ENCODE assay signal across 18 mouse cellular contexts in the genomic region with DNA sequence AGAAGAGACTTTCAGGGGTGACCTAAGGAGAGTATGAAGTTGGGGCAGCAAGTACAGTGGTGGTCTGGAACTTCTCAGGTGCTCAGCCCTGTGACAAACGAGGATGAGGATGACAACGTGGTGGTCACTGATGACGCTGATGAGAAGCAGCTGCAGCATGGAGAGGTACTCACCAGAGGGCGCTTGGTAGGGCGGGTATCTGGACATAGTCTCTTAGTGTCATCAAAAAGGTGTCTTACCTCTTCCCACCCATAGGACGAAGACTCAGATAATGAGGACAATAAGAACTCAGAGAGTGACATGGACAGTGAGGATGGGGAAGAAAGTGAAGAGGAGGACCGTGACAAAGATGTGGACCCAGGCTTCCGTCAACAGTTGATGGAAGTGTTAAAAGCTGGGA. TPM values are rescaled to one million over a fixed set of nuclear protein-coding genes. Genes with fewer than 3 reads are reported as not detected.
A peak's percentile ranks its signal among the peaks of the same experiment; 100 is the strongest.
DNase-seq lines count a peak whose midpoint lies in the region; ATAC-seq and TF ChIP-seq lines count a peak whose summit lies in the region.
"Had no signal": no experiment of that assay in that cellular context is flagged by ENCODE, and none has a peak within 500 bp of the region (broad histone marks: within the 10 kb centered on the region; RNA-seq: fewer than 3 reads in every experiment).

No protein-coding gene starts in this region.

- intact Hi-C loops in gastrocnemius, adult 2 months (cut with DNase I) = no loop called here

- TF ChIP-seq EP300 in liver, embryonic 14.5 days (IDR thresholded peaks at IDR 0.05; ENCODE audit: low read depth) = no peak
- TF ChIP-seq EP300 in ES-Bruce4 (IDR thresholded peaks at IDR 0.05; ENCODE audit: insufficient read depth, low read depth, low read length) = no peak

- no peaks in the 10 kb centered on the region for H3K9me3 ChIP-seq in liver, embryonic 14.5 days (ENCODE audit: control insufficient read depth, low read length)
- no peaks in the 10 kb centered on the region for H3K9me3 ChIP-seq in liver, embryonic 12.5 days (replicated peaks)
- no peaks in the 10 kb centered on the region for H3K9me3 ChIP-seq in ES-Bruce4 (replicated peaks; ENCODE audit: control insufficient read depth, insufficient read depth, low read length, poor library complexity, severe bottlenecking)
- H3K9me3 ChIP-seq: embryonic facial prominence, embryonic 13.5 days; forebrain, embryonic 10.5 days; heart, embryonic 10.5 days; neural tube, embryonic 13.5 days; stomach, embryonic 15.5 days had no signal

- no peak overlapping the region for H3K4me2 ChIP-seq in liver, embryonic 14.5 days (ENCODE audit: low read depth)
- H3K4me2 ChIP-seq in liver, embryonic 12.5 days = no peak overlapping the region
- H3K4me2 ChIP-seq: embryonic facial prominence, embryonic 13.5 days; neural tube, embryonic 13.5 days; stomach, embryonic 15.5 days had no signal

- H3K27ac ChIP-seq in gastrocnemius, adult 2 months = no peak overlapping the region
- H3K27ac ChIP-seq in liver, embryonic 14.5 days = no peak overlapping the region
- H3K27ac ChIP-seq in liver, embryonic 12.5 days = no peak overlapping the region
- no peak overlapping the region for H3K27ac ChIP-seq in ES-Bruce4 (ENCODE audit: insufficient read depth, low read length)
- H3K27ac ChIP-seq: embryonic facial prominence, embryonic 13.5 days; forebrain, embryonic 10.5 days; heart, embryonic 10.5 days; neural tube, embryonic 13.5 days; stomach, embryonic 15.5 days had no signal

- peaks cover 0 to 2% of the 10 kb centered on the region in 2 experiments; a peak in 3 of 4 replicates for H3K4me1 ChIP-seq in liver, embryonic 14.5 days (replicated peaks; ENCODE audit: control insufficient read depth in 2 of 2, insufficient read depth in 2 of 2, low read length in 1 of 2)
- H3K4me1 ChIP-seq in liver, embryonic 12.5 days = peaks cover 26% of the 10 kb centered on the region
- no peaks in the 10 kb centered on the region for H3K4me1 ChIP-seq in ES-Bruce4 (ENCODE audit: control insufficient read depth, insufficient read depth, low read length)

- H3K4me3 ChIP-seq in gastrocnemius, adult 2 months = no peak overlapping the region
- H3K4me3 ChIP-seq in liver, embryonic 14.5 days (ENCODE audit: insufficient read depth in 1 of 2, low read depth in 2 of 2, low read length in 2 of 2) = no peak overlapping the region
- H3K4me3 ChIP-seq in liver, embryonic 12.5 days = no peak overlapping the region
- H3K4me3 ChIP-seq in ES-Bruce4 (ENCODE audit: low read depth, low read length) = no peak overlapping the region
- H3K4me3 ChIP-seq: embryonic facial prominence, embryonic 13.5 days; forebrain, embryonic 10.5 days; heart, embryonic 10.5 days; neural tube, embryonic 13.5 days; stomach, embryonic 15.5 days had no signal

- TF ChIP-seq CTCF in gastrocnemius, adult 2 months (IDR thresholded peaks at IDR 0.05) = peak; percentile 40
- peak; percentile 36 for TF ChIP-seq CTCF in liver, embryonic 14.5 days (IDR thresholded peaks at IDR 0.05; ENCODE audit: low read depth)
- TF ChIP-seq CTCF in ES-Bruce4 (IDR thresholded peaks at IDR 0.05; ENCODE audit: low read depth, low read length) = peak; percentile 10

- peaks cover 90% of the 10 kb centered on the region for H3K36me3 ChIP-seq in liver, embryonic 14.5 days (replicated peaks; ENCODE audit: control insufficient read depth, insufficient read depth, low read depth)
- peaks cover 100% of the 10 kb centered on the region for H3K36me3 ChIP-seq in liver, embryonic 12.5 days
- peaks cover 95% of the 10 kb centered on the region for H3K36me3 ChIP-seq in ES-Bruce4 (ENCODE audit: control insufficient read depth, insufficient read depth, low read length, poor library complexity, severe bottlenecking)

- H3K9ac ChIP-seq in liver, embryonic 14.5 days (replicated peaks) = no peak overlapping the region
- H3K9ac ChIP-seq in liver, embryonic 12.5 days = no peak overlapping the region
- no peak overlapping the region for H3K9ac ChIP-seq in ES-Bruce4 (ENCODE audit: low read depth, poor library complexity, severe bottlenecking)
- H3K9ac ChIP-seq: embryonic facial prominence, embryonic 13.5 days; neural tube, embryonic 13.5 days; stomach, embryonic 15.5 days had no signal

- H3K27me3 ChIP-seq in liver, embryonic 14.5 days (ENCODE audit: control insufficient read depth, insufficient read depth, low read length) = no peaks in the 10 kb centered on the region
- H3K27me3 ChIP-seq in liver, embryonic 12.5 days (replicated peaks) = no peaks in the 10 kb centered on the region
- no peaks in the 10 kb centered on the region for H3K27me3 ChIP-seq in ES-Bruce4 (ENCODE audit: control insufficient read depth, insufficient read depth, low read length, poor library complexity, severe bottlenecking)
- H3K27me3 ChIP-seq: embryonic facial prominence, embryonic 13.5 days; neural tube, embryonic 13.5 days; stomach, embryonic 15.5 days had no signal

- no peak for TF ChIP-seq POLR2A in ES-Bruce4 (IDR thresholded peaks at IDR 0.05; ENCODE audit: insufficient read depth, low read length)

- WGBS in liver, embryonic 14.5 days (ENCODE audit: insufficient replicate concordance) = 64% methylated on average over 8 of the region's 8 CpGs
- 69% methylated on average over 8 of the region's 8 CpGs for WGBS in liver, embryonic 12.5 days (ENCODE audit: insufficient replicate concordance)

- DNase-seq in gastrocnemius, adult 2 months = no peak
- no peak for DNase-seq in gastrocnemius, postnatal 4 days (ENCODE audit: low spot score in 2 of 2)
- no peak for DNase-seq in liver, embryonic 14.5 days (ENCODE audit: low read depth in 3 of 3, low spot score in 3 of 3)
- DNase-seq in cerebellum, postnatal 25 days = no peak
- no peak for DNase-seq in adrenal gland, postnatal 4 days (ENCODE audit: low spot score in 2 of 2)
- DNase-seq: cerebellum, postnatal 14 days; heart, postnatal 4 days; kidney, adult 11 months; lung, postnatal 36 days; thymus, postnatal 36 days had no signal

- ATAC-seq in liver, embryonic 14.5 days (ENCODE audit: insufficient read depth) = no peak
- no peak for ATAC-seq in liver, embryonic 12.5 days
- ATAC-seq in megakaryocyte, adult 5-6 weeks (ENCODE audit: poor library complexity, severe bottlenecking) = 0 out of 2 replicates have a peak, but pooled peaks have one; percentile 22

RNA-seq across cellular contexts. Expression of a gene that starts 6.3 kb away (rescaled TPM):
- total RNA-seq in gastrocnemius, adult 2 months (2021) = 10 to 100 TPM; 60.2 to 60.9 TPM
- 10 to 100 TPM; 71.8 to 90.1 TPM for total RNA-seq in gastrocnemius, postnatal 4 days (2021)
- 31.0 and 56.3 TPM in 2 replicates for polyA plus RNA-seq in liver, embryonic 14.5 days (2012; rRNA removed)
- 65.5 and 72.6 TPM in 2 replicates for polyA plus RNA-seq in liver, embryonic 14.5 days (2014; fragmentation: Nextera tagmentation; extraction: Ambion mirVana)
- polyA plus RNA-seq in liver, embryonic 12.5 days (2016; fragmentation: Nextera tagmentation; extraction: Ambion mirVana) = 174 and 192 TPM in 2 replicates
- 296 and 298 TPM in 2 replicates for polyA plus RNA-seq in ES-Bruce4 (2011; ENCODE audit: insufficient read depth, insufficient read length, low read depth, missing spikeins)
- total RNA-seq in megakaryocyte, adult 5-6 weeks (2015) = 62.4 and 71.7 TPM in 2 replicates
- 35.4 and 36.0 TPM in 2 replicates for total RNA-seq in megakaryocyte, adult 5-6 weeks (2017)
- total RNA-seq in adrenal gland, postnatal 4 days (2021) = 100 to 1,000 TPM; 118 to 119 TPM

RNA-seq across cellular contexts. Expression of a gene that starts 12.1 kb away (rescaled TPM):
- total RNA-seq in gastrocnemius, adult 2 months (2021) = 1 to 10 TPM in 1 of 2 experiments, under 1 TPM in 1; 0.67 to 5.5 TPM
- total RNA-seq in gastrocnemius, postnatal 4 days (2021) = under 1 TPM; 0.23 to 0.32 TPM
- polyA plus RNA-seq in liver, embryonic 14.5 days (2012; rRNA removed) = 0.10 and 0.18 TPM in 2 replicates
- polyA plus RNA-seq in liver, embryonic 14.5 days (2014; fragmentation: Nextera tagmentation; extraction: Ambion mirVana) = 0.25 and 0.38 TPM in 2 replicates
- polyA plus RNA-seq in liver, embryonic 12.5 days (2016; fragmentation: Nextera tagmentation; extraction: Ambion mirVana) = 0.12 TPM in 1 of 2 replicates, not detected in the other
- not detected in 2 replicates for polyA plus RNA-seq in ES-Bruce4 (2011; ENCODE audit: insufficient read depth, insufficient read length, low read depth, missing spikeins)
- not detected in 2 replicates for total RNA-seq in megakaryocyte, adult 5-6 weeks (2015)
- total RNA-seq in megakaryocyte, adult 5-6 weeks (2017) = not detected in 2 replicates
- 1 to 10 TPM; 3.8 to 4.7 TPM for total RNA-seq in adrenal gland, postnatal 4 days (2021)
- total RNA-seq: heart, postnatal 4 days had no signal
- polyA plus RNA-seq: forebrain, embryonic 10.5 days; heart, embryonic 10.5 days; neural tube, embryonic 13.5 days had no signal

RNA-seq across cellular contexts. Expression of a gene that starts 36.0 kb away (rescaled TPM):
- total RNA-seq in gastrocnemius, adult 2 months (2021) = 100 to 1,000 TPM; 238 to 342 TPM
- total RNA-seq in gastrocnemius, postnatal 4 days (2021) = 100 to 1,000 TPM; 160 to 187 TPM
- 1.1 and 1.3 TPM in 2 replicates for polyA plus RNA-seq in liver, embryonic 14.5 days (2012; rRNA removed)
- polyA plus RNA-seq in liver, embryonic 14.5 days (2014; fragmentation: Nextera tagmentation; extraction: Ambion mirVana) = 0.85 and 0.86 TPM in 2 replicates
- 11.3 and 12.5 TPM in 2 replicates for polyA plus RNA-seq in liver, embryonic 12.5 days (2016; fragmentation: Nextera tagmentation; extraction: Ambion mirVana)
- 19.7 and 24.3 TPM in 2 replicates for polyA plus RNA-seq in ES-Bruce4 (2011; ENCODE audit: insufficient read depth, insufficient read length, low read depth, missing spikeins)
- total RNA-seq in megakaryocyte, adult 5-6 weeks (2015) = not detected in 2 replicates
- not detected in 2 replicates for total RNA-seq in megakaryocyte, adult 5-6 weeks (2017)
- total RNA-seq in adrenal gland, postnatal 4 days (2021) = 10 to 100 TPM; 11.4 to 24.2 TPM

RNA-seq across cellular contexts. Expression of a gene that starts 42.2 kb away (rescaled TPM):
- total RNA-seq in gastrocnemius, adult 2 months (2021) = 10 to 100 TPM; 15.7 to 65.1 TPM
- total RNA-seq in gastrocnemius, postnatal 4 days (2021) = 10 to 100 TPM; 12.7 to 14.8 TPM
- 8.6 and 12.9 TPM in 2 replicates for polyA plus RNA-seq in liver, embryonic 14.5 days (2012; rRNA removed)
- 3.8 and 6.3 TPM in 2 replicates for polyA plus RNA-seq in liver, embryonic 14.5 days (2014; fragmentation: Nextera tagmentation; extraction: Ambion mirVana)
- polyA plus RNA-seq in liver, embryonic 12.5 days (2016; fragmentation: Nextera tagmentation; extraction: Ambion mirVana) = 11.1 and 11.7 TPM in 2 replicates
- polyA plus RNA-seq in ES-Bruce4 (2011; ENCODE audit: insufficient read depth, insufficient read length, low read depth, missing spikeins) = 0.48 and 1.3 TPM in 2 replicates
- total RNA-seq in megakaryocyte, adult 5-6 weeks (2015) = 2.8 and 2.9 TPM in 2 replicates
- total RNA-seq in megakaryocyte, adult 5-6 weeks (2017) = 0.15 and 4.8 TPM in 2 replicates
- 1 to 10 TPM; 8.9 to 9.6 TPM for total RNA-seq in adrenal gland, postnatal 4 days (2021)

Comparison
In these comparisons a context has a peak if more than half of its experiments do, and no peak if none do; other contexts are left out.
1. RNA of a gene that starts 36.0 kb away (total RNA-seq): 238 to 342 TPM in gastrocnemius, adult 2 months, 160 to 187 TPM in gastrocnemius, postnatal 4 days and 11.4 to 24.2 TPM in adrenal gland, postnatal 4 days; not detected in megakaryocyte, adult 5-6 weeks; every median in the first group is over 10 times any median in the second.
2. Peak in every context shown above with its lines, with median percentiles within 50 percentile points of each other: CTCF ChIP-seq.